Mouse (Mus musculus): ENCODE measurements around the gene Tinag.

DNA sequence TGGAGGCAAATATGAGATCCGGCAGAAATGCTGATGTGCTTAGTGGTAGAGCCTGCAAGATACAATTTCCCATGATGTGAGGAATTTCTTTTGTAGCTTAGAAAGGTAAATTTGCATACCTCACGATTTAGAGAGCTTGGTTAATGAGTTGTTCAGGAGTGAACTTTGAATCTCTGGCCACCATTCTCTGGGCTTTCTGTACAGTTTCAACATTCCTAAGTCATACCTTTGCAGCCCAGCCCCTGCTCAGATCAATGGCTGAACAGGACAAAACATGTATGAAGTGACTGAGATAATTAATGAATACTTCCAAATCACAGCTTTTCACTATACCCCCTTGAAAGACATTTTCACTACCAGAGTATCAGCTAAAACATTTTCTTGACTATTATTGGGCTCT, 26.1 kb upstream of the Tinag start:
- TF ChIP-seq POLR2A (IDR thresholded peaks at IDR 0.05; ENCODE audit: control insufficient read depth, extremely low read depth, insufficient read depth, low read length, poor library complexity) (no peak), CTCF (IDR thresholded peaks at IDR 0.05; ENCODE audit: borderline replicate concordance, control insufficient read depth, extremely low read depth, insufficient read depth, low read length, poor library complexity) (no peak)
